Mouse (Mus musculus) telencephalon, adult 2 months (tissue): Measurements from ENCODE around the gene Fam129a.

Experiments
- DNase-seq: peaks from one replicate; pipeline ENCODE4 v3.0.0-alpha.2; 2011; ENCODE audit warnings: low read depth, low spot score

Gene Fam129a

DNA sequence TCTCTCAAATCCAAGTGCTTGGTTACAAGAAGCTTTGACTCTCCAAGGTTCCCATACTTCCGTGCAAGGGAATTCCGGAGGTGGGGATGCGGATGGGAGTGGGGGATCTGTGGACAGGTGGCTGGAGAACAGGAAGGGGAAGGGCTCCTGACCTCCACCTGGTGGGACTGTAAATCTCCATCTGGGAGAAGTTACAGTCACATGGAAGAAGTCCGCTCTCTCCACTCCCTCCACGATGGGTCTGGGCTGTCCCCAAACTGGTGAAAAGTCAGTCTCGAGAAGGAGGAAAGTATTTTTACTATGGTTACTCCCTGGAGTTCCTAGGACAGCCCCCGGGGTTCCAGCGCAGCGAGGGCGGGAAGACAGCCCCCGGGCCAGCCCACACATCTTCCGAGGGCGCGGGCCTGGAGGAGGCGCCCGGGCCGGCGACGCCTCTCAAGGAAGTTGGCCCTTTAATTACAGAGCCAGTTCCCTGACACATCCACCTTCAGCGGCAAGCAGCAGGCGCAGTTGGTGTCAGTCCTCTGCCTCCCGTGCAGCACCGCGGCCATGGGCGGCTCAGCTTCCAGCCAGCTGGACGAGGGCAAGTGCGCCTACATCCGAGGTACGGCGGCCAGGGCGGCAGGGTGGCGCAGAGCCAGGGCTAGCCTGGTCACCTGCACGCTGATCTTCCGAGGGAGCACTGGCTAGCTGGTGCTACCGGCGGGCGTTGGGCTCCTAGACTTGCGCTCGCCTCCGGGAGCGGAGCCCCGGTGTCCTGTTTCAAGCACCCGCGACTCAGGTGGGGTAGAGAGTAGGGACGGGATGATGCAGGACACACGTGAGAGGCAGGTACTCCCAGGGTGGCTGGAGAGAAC is at the start of gene Fam129a:
Gene Fam129a, plus strand, starts transcription at position 206 of the 857 bp plus-strand sequence.
- no peak for DNase-seq

DNA sequence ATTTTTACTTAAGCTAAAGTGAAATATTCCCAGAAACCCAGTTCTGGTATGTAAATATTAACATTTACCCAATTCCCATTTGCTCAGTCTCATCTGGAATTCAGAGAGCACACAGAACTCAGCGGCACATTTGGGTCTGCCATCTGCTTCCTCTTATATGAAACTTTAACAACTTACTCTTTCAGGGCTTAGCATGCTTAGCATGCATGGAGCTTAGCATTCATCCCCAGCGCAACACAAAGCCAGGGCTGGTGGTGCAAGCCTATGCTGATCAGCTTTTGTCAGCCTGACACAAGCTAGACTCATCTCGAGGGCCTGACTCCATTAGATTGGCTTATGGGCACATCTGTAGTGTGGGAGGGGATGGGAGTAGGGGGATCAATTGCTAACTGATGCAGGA is 44.3 kb upstream of the Fam129a start:
- peak; percentile 68 for DNase-seq

DNA sequence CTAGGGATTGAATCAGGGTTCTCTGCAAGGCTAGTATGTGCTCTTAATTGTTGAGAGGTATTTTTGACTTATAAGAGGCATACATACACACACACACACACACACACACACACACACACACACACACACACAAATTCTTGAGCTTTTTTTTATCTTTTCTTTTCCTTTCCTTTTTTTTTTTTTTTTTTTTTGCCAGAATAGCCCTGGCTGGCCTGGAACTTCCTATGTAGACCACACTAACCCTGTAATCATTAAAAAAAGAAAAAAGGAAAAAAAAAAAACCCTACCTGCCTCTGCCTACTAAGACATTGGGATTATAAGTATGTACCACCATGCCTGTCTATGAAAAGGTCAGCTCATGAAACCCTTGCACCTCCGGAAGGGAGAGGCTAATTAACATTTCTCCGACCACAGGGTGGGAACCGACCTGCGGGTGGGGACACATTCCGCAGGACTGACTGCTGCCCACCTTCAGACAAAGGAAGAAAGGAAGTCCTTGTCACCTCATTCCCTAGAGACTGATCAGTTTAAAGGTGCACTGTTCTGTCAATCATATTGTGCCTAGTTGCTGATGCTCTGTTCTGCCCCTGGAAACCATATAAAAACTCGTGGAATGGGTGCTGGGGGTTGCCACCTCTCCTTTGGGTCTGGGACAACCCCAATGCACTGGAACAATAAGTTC is 27.0 kb upstream of the Fam129a start:
- no peak for DNase-seq

- no peak for DNase-seq
These were observed 26.4 kb upstream of the Fam129a start for GRCm38 (mm10) chr1:151544581-151544980.

- DNase-seq, result no peak
These were observed 25.4 kb upstream of the Fam129a start for GRCm38 (mm10) chr1:151545571-151545970.

- DNase-seq, result no peak
These were observed 21.9 kb upstream of the Fam129a start for GRCm38 (mm10) chr1:151548896-151549610.

- DNase-seq, result no peak
These were observed 21.2 kb upstream of the Fam129a start for GRCm38 (mm10) chr1:151549794-151550193.

DNA sequence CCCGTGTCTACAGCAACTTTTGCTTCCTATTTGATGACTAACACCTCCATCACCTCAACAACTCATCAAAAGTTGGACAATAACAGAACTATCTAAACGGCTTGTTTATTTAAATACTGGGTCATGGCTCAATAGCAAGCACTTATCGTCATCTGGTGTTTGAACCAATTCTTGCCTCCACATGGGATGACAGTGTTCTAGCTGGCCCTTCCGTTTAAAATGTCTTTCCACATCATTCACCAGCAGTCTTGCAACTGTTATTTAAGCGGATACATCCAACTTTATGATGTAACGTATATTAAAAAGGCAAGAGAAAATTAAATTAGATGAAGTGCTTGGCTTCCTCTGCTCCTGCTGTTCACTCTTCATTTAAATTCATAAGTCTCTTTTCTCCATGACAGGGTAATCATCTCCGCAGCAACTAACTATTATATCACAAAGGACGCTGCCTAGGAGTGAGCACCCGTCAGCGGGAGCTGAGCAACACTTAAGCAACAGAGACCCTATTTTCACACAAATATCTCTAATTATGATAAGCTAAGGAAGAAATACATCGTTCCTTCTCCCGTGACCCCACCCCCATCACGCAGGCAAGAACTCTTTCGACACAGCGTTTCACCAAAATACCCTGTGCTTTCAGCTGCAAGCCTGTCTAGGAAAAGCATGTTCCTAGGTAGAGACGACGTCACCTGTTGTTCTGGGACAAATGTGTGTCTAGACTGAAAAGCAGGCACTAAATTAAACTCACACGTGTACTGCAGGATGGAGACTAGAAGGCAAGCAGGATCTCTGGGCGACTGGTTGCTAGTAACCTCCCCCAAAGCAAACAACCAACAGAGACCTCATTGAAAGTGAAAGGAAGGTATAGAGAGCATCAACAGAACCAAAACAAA is 20.2 kb upstream of the Fam129a start:
- no peak for DNase-seq

DNA sequence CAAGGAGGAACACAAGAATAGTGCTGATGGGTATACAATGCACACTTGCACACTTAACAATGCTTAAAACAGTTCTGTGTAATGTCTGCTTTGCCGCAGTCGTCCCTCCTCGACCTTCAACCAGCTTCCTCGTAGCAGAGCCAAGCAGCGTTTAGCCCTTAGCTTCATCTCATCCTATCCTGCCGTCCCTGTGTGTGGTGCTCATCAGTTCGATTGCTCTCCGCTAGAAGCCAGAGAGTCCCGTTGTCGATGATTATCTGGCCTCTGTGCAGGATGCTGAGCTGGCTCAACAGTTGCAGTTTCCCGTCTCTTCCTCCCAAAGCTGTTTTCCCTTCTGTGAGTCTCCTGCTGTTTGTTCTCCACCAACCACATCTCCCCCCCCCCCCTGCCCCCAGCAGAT is 10.4 kb upstream of the Fam129a start:
- no peak for DNase-seq

DNA sequence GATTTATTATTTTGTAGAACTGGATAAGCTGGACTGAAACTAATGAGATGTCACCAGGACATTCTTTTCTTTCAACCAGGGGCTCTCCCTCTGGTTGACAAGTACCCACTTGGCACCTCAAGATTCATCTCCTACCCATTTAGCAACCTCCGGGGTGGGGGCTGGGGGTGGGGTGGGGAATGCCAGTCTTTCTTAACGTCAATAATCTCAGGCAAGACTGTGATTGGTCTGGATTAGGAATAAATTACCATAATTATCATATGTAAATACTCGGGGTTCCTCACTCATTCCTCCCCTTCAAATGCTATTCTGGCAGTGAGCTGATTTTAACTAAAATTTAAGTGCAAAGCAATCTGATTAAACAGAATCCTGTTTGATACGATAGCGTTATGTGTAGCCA is 7.6 kb upstream of the Fam129a start:
- no peak for DNase-seq

DNA sequence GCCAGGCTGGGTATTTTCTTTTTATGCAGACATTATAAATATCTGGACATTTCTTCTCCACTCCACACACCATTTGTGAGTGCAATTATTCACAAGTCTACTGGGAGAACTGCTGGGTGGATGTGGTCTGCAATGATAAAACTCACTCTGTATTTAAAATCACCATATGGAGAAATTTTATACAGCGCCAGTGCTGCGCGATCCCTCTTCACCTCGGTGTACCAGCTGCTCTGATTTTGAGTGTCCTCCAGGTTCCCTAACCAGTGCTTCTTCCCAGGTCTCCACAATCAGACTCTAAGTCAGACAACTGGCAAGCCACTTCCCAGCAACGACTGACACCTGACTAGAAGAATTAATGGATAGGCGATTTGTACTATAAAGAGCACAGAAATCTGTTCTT is 7.1 kb upstream of the Fam129a start:
- no peak for DNase-seq

DNA sequence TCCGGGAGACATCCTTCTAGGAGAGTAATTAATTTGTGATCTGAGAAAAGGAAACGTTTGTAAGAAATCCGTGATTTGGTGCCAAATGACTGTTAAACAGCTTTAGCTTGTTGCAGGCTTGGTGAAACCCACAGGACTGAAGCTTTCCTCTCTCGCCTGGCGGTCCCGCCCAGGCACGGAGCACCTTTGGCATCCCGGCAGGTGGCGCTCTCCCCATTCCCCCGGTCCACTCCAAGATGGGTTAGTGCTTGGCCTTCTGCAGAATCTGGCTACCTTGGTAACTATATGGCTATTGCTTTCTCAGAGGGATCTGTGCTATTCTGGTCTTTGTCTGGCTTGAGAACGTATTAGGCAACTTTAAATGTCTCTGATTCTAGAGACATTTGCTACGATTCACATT is 6.6 kb upstream of the Fam129a start:
- no peak for DNase-seq

DNA sequence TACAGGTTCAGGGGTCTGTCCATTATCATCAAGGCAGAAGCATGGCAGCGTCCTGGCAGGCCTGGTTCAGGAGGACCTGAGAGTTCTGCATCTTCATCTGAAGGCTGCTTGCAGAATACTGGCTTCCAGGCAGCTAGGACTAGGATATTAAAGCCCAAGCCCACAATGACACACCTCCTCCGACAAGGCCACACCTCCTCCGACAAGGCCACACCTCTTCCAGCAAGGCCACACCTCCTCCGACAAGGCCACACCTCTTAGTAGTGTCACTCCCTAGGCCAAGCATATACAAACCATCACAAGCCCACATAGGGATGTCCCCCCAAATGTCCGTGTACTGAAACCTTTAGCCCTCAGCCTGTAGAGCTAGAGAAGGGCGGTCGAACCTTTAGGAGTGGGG is 2.3 kb upstream of the Fam129a start:
- DNase-seq, result no peak

DNA sequence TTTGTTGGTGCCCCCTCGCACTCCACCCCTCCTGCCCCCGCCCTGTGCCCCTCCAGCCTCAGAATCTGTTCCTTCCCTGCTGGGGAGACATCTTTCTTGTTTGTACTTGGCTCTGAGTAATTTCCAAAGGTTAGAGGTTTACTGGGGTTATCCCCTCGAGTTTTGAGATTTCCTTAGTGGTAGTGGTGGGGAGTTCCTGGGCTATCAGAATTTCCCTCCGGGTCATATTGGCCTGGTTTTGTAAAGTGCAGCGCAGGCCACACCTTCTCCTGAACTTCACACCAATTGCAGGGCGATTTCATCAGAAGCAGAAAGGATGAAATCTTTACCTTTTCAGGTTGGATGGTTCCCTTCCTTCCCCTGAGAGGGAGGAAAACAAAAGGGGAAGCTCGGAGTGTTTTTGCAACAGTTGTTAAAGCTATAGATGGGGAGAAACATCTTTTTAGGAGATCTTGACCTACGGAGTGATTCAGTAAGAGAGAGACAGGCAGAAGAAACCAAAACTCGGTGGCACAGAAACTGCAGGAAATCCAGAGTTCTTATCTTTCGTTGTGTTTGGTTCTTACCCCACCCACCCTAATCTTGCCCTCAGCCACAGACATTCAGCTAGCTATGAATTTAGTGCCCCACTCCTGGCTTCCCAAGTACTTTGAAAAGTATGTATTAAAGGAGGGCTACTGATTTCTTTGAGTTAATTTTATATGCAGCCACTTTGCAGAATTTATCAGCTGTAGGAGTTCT is 1.0 kb downstream of the Fam129a start:
- no peak for DNase-seq

DNA sequence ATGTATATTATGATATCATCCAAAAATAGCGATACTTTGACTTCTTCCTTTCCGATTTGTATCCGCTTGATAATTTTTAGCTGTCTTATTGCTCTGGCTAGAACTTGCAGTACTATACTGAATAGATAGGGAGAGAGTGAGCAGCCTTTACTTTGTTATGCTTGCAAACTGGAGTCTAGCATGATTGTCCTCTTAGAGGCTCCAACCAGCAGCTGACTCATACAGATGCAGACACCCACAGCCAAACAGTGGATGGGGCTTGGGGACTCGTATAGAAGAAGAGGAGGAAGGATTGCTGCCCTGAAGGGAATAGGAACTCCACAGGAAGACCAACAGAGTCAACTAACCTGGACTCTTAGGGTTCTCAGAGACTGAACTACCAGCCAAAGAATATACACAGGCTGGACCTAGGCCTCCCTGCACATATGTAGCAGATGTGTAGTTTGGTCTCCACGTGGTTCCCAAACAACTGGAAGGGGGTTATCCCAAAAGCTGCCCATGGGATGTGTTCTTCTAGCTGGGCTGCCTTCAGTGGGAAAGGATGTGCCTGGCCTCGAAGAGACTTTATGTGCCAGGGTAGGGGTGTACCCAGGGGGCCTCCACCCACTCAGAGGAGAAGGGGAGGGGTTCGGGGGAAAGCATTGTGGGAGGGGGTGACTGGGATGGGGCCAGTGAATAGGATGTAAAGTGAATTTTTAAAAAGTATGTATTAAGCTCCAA is 1.8 kb downstream of the Fam129a start:
- DNase-seq, result no peak

- DNase-seq, result peak; percentile 39
These were observed 9.4 kb downstream of the Fam129a start for GRCm38 (mm10) chr1:151580200-151580982.

DNA sequence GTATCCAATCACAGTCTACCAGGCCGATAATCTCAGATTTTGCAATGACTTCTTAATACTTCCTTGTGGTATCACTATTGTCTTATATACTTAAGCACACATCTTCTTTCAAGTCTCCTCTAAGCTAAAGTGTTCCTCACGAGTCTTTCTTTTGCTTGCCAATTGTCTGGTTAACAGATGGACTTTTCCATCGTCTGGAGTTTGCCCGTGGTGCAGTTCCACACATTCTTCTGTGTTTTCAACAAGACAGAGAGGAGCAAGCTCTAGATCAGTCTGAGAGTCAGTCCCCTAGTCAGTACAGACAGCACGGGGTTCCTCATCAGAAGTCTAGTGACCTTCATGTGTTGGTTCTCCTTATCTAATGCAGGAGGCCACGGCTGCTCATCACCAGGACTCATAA is 10.5 kb downstream of the Fam129a start:
- peak; percentile 32 for DNase-seq

DNA sequence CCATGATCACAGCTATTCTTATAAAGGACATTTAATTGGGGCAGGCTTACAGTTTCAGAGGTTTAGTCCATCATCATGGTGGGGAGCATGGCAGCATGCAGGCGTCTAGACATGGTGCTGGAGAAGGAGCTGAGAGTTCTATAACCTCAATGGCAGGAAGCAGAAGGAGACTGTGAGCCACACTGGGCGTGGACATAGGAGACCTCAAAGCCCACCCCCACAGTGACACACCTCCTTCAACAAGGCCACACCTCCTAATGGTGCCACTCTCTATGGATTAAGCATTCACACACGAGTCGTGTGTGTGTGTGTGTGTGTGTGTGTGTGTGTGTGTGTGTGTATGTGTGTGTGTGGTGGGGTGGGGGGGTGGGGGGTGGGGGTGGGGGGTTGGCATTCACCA is 11.0 kb downstream of the Fam129a start:
- no peak for DNase-seq

DNA sequence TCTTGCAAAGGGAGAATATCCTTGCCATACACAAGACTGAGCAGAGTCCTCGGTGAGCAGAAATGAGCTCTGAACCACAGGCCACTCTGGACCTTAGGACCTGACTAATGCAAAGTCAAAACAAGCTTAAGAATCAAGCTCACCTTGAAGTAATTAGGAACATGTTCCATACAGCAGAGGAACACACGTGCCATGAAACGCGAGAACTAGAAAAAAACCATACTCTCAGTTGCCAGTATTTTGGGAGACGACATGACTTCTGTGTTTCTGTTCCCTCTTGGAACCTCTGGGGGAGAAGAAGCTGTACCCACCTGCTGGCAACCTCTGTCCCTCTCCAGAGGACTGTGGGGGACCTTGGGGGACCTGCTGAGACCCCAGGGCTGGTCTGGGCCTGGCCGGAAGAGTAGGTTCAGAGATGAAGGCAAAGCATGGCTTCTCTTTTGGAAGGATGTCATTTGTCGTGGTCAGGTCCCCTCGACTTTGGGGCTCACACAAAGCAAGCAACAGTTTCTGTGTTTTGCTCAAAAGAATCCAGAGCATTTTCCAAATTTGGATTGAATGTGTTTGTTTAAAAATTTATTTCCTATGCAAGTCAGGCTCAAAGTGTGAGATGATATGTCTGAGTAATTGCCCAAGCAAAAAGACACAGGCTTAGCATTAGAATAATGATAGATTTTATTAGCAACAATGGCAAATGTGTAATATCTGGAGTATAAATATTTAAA is 12.6 kb downstream of the Fam129a start:
- DNase-seq, result no peak
